Mouse (Mus musculus) mouse embryonic stem cell (cell line): ENCODE data around the gene Plscr2.

ENCODE experiments used
- in situ Hi-C, 2 experiments: fragments of 300-500 bp; cut with MboI; formaldehyde crosslinking; loops; 1 replicate in 1 of 2; 3 replicates in 1 of 2; pipeline ENCODE4 v1.14.3; 2019 to 2020; ENCODE audit warnings: low sequenced_read_pairs in 2 of 2, low pct_unique_long_range_greater_than_20kb in 1 of 2, mixed read lengths in 1 of 2; ENCODE audit not compliant: unreplicated experiment in 1 of 2

The Plscr2 gene

GRCm38 (mm10) chr9:92275486-92276207 is at the start of gene Plscr2:
Gene Plscr2, plus strand, starts transcription at chr9:92275602.
- in situ Hi-C loops = no loop called here

DNA sequence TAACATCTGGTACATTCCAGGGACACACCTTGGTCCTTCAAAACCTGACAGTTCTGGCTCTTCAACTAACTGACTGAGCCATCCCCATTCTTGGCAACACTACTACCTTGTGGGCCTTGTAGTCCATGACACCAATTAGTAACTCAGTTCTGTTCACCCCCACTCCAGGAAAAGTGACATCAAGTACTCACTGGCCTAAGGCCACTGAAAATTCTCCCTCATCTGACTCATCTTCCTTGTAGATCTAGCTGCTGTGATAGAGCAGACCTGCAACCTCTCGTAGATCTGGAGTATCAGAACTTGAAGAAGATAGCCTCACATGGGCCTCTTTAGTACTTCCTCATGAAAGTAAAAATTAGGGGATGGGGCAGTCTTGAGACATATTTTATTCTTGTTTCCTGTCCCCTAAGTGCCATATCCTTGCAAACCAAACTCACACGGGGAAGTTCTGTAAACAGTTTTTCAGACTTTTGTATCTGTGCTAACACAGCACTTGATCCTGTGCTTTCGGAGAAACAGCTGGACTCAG is 49.2 kb upstream of the Plscr2 start:
- in situ Hi-C loops = no loop called here

GRCm38 (mm10) chr9:92226795-92227194 is 48.6 kb upstream of the Plscr2 start:
- in situ Hi-C loops = no loop called here

DNA sequence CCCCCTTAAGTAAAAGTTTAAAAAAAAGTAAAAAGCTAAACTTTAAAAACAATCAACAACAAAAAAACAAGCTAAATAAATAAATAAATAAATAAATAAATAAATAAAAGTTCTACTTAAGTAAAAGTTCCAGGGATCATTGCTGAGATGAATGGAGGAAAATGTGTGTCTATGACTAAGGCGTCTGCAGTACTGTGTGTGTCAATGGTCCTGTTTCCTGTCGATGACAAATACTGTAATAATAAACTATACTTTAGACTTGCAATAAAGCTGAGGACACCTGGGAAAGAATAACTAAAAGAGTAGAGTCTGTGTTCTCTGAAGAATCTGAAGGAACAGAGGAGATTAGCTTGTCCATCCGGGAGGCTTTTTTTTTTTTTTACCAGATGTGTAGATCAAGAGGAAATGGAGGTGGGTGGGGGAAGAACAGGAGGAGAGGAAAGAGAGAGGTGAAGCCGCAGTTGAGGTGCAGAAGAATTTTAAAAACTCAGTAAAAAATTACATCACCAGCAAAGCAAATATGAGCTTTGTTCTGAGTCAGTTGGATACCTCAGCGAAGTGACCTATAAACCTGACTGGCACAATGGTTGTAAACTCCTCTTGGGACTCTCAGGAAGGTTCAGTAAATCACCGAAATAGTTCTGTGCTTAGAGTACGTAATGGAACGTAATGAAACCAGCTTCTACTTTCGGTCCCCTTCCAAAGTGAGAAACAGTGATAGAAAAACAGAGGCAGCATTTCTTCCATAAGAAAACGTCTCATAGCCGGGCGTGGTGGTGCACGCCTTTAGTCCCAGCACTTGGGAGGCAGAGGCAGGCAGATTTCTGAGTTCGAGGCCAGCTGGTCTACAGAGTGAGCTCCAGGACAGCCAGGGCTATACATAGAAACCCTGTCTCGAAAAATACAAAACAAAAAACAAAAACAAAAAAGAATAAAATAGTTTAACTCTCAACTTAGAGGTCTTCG is 46.3 kb upstream of the Plscr2 start:
- in situ Hi-C loops = no loop called here

DNA sequence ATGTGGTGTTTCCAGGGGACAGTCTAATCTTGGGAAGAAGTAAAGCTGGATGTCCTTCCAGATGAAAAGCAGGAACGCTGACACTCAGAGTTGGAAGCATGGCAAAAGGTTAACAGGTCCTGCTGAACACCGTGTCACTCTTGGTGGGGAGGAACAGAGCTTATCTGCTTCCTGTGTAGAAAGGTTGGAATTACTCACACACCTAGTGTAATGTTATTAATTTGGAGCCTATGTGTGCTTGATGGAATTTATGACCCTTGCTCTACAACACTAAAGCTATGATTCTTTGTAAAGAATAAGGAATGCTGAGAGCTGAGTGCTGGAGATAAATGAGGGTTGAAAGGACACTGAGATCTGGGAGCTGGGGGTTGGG is 45.6 kb upstream of the Plscr2 start:
- in situ Hi-C loops = no loop called here

GRCm38 (mm10) chr9:92234901-92235458 is 40.4 kb upstream of the Plscr2 start:
- in situ Hi-C loops = no loop called here

DNA sequence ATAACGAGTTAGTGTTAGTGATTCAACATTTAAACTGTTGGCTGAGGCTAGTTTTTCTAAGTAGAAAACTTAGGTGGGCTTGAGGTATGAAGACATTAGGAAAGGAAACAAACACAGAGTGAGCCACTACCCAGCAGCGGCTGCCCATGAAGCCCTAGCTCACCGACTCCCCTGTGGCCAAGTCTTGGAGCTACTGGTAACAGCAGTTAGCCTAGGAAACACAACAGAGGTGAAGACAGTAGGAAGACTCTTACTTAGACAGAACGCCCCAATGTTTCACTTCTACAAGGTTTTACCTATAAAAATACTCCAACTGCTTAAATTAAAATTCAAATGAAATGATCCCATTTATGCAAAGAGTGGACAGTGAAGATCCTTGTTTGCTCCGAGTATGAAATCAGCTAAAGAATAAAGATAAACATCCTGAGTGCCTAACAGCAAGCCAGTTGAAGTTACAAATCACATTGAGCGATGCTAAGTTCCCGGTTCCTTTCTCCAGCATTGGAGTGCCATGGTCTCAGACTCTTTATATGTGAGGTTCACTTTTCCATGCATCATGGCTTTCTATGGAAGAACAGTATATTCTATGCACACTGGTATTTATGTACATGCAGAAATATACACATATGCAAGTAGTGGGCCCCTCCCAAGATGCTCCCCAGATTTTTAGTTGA is 26.5 kb upstream of the Plscr2 start:
- in situ Hi-C loops = no loop called here

DNA sequence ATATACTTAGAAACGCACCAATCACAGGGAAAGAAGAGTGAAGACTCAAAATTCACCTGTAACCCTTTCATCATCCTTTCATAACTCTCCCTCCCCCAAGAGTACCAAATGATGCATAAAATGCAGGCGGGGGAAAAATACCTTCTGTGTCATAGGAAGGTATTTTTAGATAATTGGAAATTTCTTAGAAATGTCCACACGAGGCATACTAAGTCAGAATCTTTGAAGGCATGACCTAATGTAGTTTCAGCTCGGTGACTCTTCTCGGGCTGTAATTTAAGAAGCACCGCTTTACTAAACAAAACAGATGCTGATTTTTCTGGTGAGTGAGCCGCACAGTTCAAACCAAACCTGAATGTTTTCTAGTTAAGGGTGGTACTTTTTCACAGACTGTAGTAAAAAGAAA is 26.0 kb upstream of the Plscr2 start, which contains the start of gene Plscr1:
Gene Plscr1, plus strand, starts transcription at position 304 of the 406 bp plus-strand sequence.
- in situ Hi-C loops = no loop called here

- in situ Hi-C loops = no loop called here
Measured at GRCm38 (mm10) chr9:92249987-92250772, 25.2 kb upstream of the Plscr2 start.

DNA sequence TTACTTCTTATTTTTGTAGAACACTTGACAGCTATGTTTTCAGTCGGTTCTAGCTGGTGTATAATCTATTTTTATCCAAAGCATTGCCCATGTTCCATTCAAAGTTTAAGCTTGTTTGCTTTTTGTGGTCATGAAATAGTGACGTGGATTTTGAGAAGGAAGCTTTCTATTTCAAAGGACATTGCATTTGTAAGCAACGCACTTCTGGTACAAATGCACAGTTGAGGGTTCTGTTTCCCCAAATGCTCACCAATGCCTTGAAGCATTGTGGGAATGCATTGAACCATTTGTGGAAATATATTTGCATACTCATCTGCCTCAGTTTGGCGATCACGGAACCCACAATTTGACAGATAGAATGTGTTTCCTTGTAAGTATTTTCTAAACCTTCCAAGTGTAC is 22.7 kb upstream of the Plscr2 start:
- in situ Hi-C loops = no loop called here

DNA sequence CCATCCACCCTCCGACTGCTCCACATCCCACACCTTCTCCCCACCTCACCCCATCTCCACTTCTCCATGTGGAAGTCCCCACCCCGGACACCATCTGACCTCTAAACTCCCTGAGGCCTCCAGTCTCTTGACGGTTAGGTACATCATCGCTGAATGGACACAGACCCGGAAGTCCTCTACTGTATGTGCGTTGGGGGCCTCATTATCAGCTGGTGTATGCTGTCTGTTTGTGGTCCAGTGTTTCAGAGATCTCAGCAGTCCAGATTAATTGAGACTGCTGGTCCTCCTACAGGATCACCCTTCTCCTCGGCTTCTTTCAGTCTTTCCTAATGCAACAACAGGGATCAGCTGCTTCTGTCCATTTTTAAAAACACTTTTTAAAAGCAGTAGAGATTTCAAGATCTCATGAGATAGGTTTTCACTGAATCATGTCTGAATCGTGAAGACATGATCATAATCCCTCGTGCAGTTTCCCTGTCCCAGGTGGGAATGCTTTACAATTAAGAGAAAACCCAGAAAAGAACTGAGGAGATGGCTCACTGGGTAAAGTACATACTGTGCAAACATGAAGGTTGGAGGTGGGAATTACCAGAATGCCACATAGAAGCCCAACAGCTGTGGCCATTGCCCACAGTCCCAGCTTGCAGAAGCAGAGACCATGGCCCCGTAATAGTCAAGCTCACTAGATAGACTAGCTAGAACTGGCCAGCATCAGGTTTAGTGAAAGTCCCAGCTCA is 21.6 kb upstream of the Plscr2 start:
- in situ Hi-C loops = no loop called here

DNA sequence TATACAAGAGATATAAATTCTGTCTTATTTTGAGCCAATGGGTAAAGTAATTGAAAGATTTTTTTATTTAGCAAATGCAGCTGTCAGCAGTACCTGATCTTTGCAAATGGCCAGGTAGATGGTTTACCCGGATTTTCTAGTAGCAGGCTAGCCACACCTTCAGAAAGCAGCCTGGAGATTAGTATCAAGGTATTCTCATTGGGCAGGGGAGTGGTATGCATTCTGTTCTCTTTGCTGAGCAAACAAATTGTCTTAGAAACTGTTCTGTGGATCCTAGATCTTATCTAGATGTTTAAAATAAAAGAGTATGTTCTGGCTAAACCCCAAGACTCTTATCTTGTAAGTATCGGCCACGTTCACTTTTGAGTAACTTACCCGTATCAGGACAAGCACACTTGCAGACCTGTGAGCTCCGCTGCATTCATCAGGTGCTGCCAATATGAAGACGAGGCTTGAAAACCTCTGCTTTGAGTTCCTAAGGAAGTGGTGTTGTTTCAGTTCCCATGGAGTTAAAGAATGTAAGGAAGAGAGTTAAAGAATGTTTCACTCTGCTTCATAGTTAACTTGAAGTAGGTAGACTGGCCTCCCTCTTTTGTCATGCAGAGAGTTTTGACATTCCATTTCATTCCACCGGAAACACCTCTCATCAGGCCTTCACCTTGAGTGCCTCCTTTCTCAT is 14.8 kb upstream of the Plscr2 start:
- in situ Hi-C loops = no loop called here

DNA sequence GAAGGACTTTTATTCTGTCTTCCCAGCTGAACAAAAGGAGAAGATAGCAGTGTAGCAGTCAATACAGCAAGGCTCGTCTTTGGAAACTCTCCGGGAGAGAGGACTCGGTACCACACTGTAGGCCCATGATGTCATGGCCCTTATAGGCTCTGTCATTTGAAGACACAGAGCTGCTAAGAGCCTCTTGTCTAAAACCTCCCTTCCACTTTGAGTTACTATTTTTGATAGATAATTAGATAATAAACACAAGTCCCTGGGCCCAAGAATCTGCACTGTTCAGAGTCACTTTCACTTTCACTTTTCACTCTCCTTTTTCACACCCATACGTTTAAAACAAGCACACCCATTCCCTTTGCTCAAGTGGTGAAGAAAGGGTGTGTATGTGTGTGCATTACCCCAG is 9.7 kb upstream of the Plscr2 start:
- in situ Hi-C loops = no loop called here

- in situ Hi-C loops = no loop called here
Measured at GRCm38 (mm10) chr9:92266558-92267171, 8.7 kb upstream of the Plscr2 start.

DNA sequence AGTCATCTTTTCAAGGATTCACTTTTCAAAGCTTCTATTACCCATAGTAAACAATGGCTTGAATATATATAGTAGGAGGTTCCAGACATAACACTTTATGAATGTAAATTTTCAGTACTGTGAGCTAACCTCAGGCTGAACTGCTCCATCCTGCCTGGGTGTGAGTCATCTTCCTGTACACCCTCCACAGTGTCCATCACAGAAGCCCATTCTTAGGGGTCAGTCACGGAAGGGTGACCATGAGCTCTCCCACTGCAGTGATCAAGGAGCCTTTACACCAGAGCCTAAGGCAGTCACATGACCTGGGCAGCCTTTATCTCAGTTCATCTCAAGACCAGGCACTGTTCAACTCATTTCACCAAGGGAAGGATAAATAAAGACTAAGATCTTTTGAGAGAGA is 7.7 kb upstream of the Plscr2 start:
- in situ Hi-C loops = no loop called here

- in situ Hi-C loops = no loop called here
Measured at GRCm38 (mm10) chr9:92269829-92270404, 5.5 kb upstream of the Plscr2 start.
